Mouse (Mus musculus): ENCODE measurements at regions not wholly inside any gene's neighbourhood (a gene's known extent, or its start where the extent isn't known, plus 50 kb on each side); places are given as distances from the start of the nearest gene placed in this dataset.

GRCm38 (mm10) chr6:127291937-127292336 is 139.9 kb upstream of the Ccnd2 start:
- Histone ChIP-seq H3K9me3 (no peaks in the 10 kb centered on the region), H3K27me3 (replicated peaks) (peaks cover 58% of the 10 kb centered on the region), H3K4me1 (peaks cover 14% of the 10 kb centered on the region), H3K36me3 (replicated peaks; ENCODE audit: low read length) (no peaks in the 10 kb centered on the region), H3K4me3 (replicated peaks) (no peak overlapping the region)
- TF ChIP-seq GATA1 (IDR thresholded peaks at IDR 0.05; ENCODE audit: borderline replicate concordance, low read length) = no peak
- TF ChIP-seq FLI1 (IDR thresholded peaks at IDR 0.05; ENCODE audit: low read length) = no peak

GRCm38 (mm10) chr6:127293829-127294228 is 141.8 kb upstream of the Ccnd2 start:
- Histone ChIP-seq H3K9me3 (no peaks in the 10 kb centered on the region), H3K4me1 (peaks cover 13% of the 10 kb centered on the region), H3K4me3 (replicated peaks) (no peak overlapping the region), H3K27me3 (replicated peaks) (peaks cover 47% of the 10 kb centered on the region), H3K36me3 (replicated peaks; ENCODE audit: low read length) (no peaks in the 10 kb centered on the region)
- no peak for TF ChIP-seq GATA1 (IDR thresholded peaks at IDR 0.05; ENCODE audit: borderline replicate concordance, low read length)
- TF ChIP-seq FLI1 (IDR thresholded peaks at IDR 0.05; ENCODE audit: low read length) = no peak

- Histone ChIP-seq H3K27me3 (replicated peaks) (peaks cover 12% of the 10 kb centered on the region), H3K4me3 (replicated peaks) (no peak overlapping the region), H3K9me3 (no peaks in the 10 kb centered on the region), H3K36me3 (replicated peaks; ENCODE audit: low read length) (no peaks in the 10 kb centered on the region), H3K4me1 (no peaks in the 10 kb centered on the region; the same call in 1 of the 2 replicates)
- no peak for TF ChIP-seq GATA1 (IDR thresholded peaks at IDR 0.05; ENCODE audit: borderline replicate concordance, low read length)
- no peak for TF ChIP-seq FLI1 (IDR thresholded peaks at IDR 0.05; ENCODE audit: low read length)
Measured at GRCm38 (mm10) chr6:127298105-127298504, 146.1 kb upstream of the Ccnd2 start.

GRCm38 (mm10) chr6:127311192-127312054 is 135.2 kb upstream of the Parp11 start:
- H3K27me3 ChIP-seq (replicated peaks) = peaks cover 62% of the 10 kb centered on the region
- no peak overlapping the region for H3K4me3 ChIP-seq (replicated peaks)
- H3K9me3 ChIP-seq = no peaks in the 10 kb centered on the region
- no peak for TF ChIP-seq FLI1 (IDR thresholded peaks at IDR 0.05; ENCODE audit: low read length)
- no peak for TF ChIP-seq GATA1 (IDR thresholded peaks at IDR 0.05; ENCODE audit: borderline replicate concordance, low read length)
- H3K36me3 ChIP-seq (replicated peaks; ENCODE audit: low read length) = no peaks in the 10 kb centered on the region
- 0 out of 2 replicates have a peak, but pooled peaks cover 5% of the 10 kb centered on the region for H3K4me1 ChIP-seq

- H3K27me3 ChIP-seq (replicated peaks) = peaks cover 26% of the 10 kb centered on the region
- H3K4me3 ChIP-seq (replicated peaks) = no peak overlapping the region
- H3K36me3 ChIP-seq (replicated peaks; ENCODE audit: low read length) = no peaks in the 10 kb centered on the region
- H3K9me3 ChIP-seq = no peaks in the 10 kb centered on the region
- peaks cover 16% of the 10 kb centered on the region for H3K4me1 ChIP-seq
- TF ChIP-seq GATA1 (IDR thresholded peaks at IDR 0.05; ENCODE audit: borderline replicate concordance, low read length) (no peak), FLI1 (IDR thresholded peaks at IDR 0.05; ENCODE audit: low read length) (no peak)
Measured at GRCm38 (mm10) chr6:127317309-127317708, 129.3 kb upstream of the Parp11 start.

GRCm38 (mm10) chr6:127318746-127319582 is 127.7 kb upstream of the Parp11 start:
- Histone ChIP-seq H3K4me1 (peaks cover 20% of the 10 kb centered on the region), H3K36me3 (replicated peaks; ENCODE audit: low read length) (no peaks in the 10 kb centered on the region), H3K4me3 (replicated peaks) (no peak overlapping the region), H3K27me3 (replicated peaks) (peaks cover 17% of the 10 kb centered on the region), H3K9me3 (no peaks in the 10 kb centered on the region)
- TF ChIP-seq FLI1 (IDR thresholded peaks at IDR 0.05; ENCODE audit: low read length) = no peak
- no peak for TF ChIP-seq GATA1 (IDR thresholded peaks at IDR 0.05; ENCODE audit: borderline replicate concordance, low read length)

- Histone ChIP-seq H3K4me3 (replicated peaks) (no peak overlapping the region), H3K27me3 (replicated peaks) (peaks cover 12% of the 10 kb centered on the region), H3K9me3 (no peaks in the 10 kb centered on the region), H3K4me1 (peaks cover 31% of the 10 kb centered on the region), H3K36me3 (replicated peaks; ENCODE audit: low read length) (no peaks in the 10 kb centered on the region)
- TF ChIP-seq GATA1 (IDR thresholded peaks at IDR 0.05; ENCODE audit: borderline replicate concordance, low read length) = no peak
- TF ChIP-seq FLI1 (IDR thresholded peaks at IDR 0.05; ENCODE audit: low read length) = no peak
Measured at GRCm38 (mm10) chr6:127320600-127320999, 126.0 kb upstream of the Parp11 start.

- no peak for TF ChIP-seq GATA1 (IDR thresholded peaks at IDR 0.05; ENCODE audit: borderline replicate concordance, low read length)
- no peak for TF ChIP-seq FLI1 (IDR thresholded peaks at IDR 0.05; ENCODE audit: low read length)
- peaks cover 10% of the 10 kb centered on the region for H3K27me3 ChIP-seq (replicated peaks)
- H3K9me3 ChIP-seq = no peaks in the 10 kb centered on the region
- no peaks in the 10 kb centered on the region for H3K36me3 ChIP-seq (replicated peaks; ENCODE audit: low read length)
- H3K4me1 ChIP-seq = peaks cover 35% of the 10 kb centered on the region
- no peak overlapping the region for H3K4me3 ChIP-seq (replicated peaks)
Measured at GRCm38 (mm10) chr6:127321031-127321430, 125.6 kb upstream of the Parp11 start.

GRCm38 (mm10) chr6:127322398-127322797 is 124.2 kb upstream of the Parp11 start:
- no peaks in the 10 kb centered on the region for H3K36me3 ChIP-seq (replicated peaks; ENCODE audit: low read length)
- peaks cover 3% of the 10 kb centered on the region for H3K27me3 ChIP-seq (replicated peaks)
- TF ChIP-seq FLI1 (IDR thresholded peaks at IDR 0.05; ENCODE audit: low read length) = no peak
- TF ChIP-seq GATA1 (IDR thresholded peaks at IDR 0.05; ENCODE audit: borderline replicate concordance, low read length) = no peak
- H3K9me3 ChIP-seq = no peaks in the 10 kb centered on the region
- H3K4me3 ChIP-seq (replicated peaks) = no peak overlapping the region
- peaks cover 48% of the 10 kb centered on the region for H3K4me1 ChIP-seq

GRCm38 (mm10) chr6:127324984-127325383 is 121.7 kb upstream of the Parp11 start:
- Histone ChIP-seq H3K36me3 (replicated peaks; ENCODE audit: low read length) (no peaks in the 10 kb centered on the region), H3K27me3 (replicated peaks) (peaks cover 4% of the 10 kb centered on the region), H3K4me1 (peaks cover 62% of the 10 kb centered on the region), H3K9me3 (no peaks in the 10 kb centered on the region), H3K4me3 (replicated peaks) (no peak overlapping the region)
- TF ChIP-seq FLI1 (IDR thresholded peaks at IDR 0.05; ENCODE audit: low read length) = no peak
- no peak for TF ChIP-seq GATA1 (IDR thresholded peaks at IDR 0.05; ENCODE audit: borderline replicate concordance, low read length)

All from megakaryocyte, embryonic 14.5 days (primary cell).